Mouse (Mus musculus) induced T-regulatory cell, adult 2 months (primary cell): ENCODE data around the gene Pmp22.

Experiments
- DNase-seq: peaks from one replicate; pipeline ENCODE4 v3.0.0-alpha.2; 2012; ENCODE audit warnings: low read depth

The Pmp22 gene

DNA sequence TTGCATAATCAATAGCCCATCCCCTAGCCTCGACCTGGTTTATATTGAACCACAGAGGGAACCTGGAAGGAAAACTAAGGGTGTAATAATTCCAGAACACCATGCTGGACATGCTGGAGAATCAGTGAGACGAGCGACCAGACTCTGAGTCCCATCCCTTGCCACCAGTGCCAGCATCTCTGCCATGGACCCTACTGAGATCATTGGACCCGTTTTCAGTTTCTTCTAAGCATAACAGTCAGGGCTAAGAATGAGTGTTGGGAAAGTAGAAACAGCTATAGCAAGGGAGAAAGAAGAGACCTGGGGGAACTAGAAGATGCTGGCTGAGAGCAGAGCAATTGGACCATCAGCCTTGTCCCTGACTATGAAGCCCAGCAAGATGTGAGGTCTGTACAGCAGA is 1.3 kb upstream of the Pmp22 start:
- no peak for DNase-seq

DNA sequence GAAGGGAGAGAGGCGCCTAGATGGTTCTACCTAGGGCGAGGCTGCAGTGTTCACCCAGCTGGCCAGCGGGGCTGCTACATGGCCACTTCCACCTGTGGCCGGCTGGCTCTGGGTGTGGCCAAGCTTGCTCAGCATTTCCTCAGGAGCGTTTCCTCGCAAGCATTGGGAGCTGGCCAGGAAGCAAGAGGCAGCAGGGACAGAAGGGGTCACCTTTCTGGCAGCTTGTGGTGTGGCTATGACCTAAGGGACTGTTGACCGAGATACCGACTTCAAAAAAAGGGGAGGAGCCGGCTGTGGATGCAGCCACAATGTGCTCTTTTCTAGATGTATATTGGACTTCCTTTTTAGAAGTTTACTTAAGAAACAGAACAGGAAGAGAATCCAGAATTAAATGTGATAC is 593 bp downstream of the Pmp22 start:
- no peak for DNase-seq

DNA sequence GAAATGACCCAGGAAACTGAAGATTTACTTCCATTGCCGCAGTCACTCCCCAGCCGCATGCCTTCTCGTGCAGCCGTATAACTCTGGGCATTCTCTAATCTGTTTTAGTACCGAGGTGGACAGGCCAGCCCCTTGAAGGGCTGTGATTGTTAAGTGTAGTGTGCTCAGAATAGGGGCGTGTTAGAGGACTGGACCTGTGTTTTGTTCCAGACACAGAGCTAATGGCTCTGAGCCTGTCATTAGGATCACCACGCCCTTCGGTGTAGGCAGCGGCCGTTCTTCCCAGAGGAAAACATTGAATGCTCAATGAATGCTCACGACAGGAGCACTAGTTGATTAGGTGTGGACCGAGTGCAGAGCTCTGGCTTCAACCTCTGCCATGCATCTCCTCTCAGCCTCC is 1.1 kb downstream of the Pmp22 start:
- no peak for DNase-seq

DNA sequence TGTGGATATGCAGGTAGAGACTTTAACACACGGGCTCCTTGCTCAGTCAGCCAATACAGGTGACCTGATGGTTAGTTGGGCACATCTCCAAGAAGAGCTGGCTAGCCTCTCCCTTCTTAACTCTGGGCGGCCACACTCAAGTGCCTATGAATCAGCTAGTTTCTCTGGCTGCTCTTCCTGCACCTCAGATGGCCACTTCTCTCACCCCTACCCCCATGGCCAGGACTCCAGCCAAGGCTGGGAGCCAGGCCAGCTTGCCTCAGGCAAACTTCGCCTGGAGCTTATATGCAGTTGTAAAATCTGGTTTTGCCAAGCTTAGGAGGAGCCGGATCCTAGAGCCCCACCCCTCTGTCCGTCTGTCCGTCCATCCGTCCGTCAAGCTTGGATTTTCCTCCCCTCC is 1.7 kb downstream of the Pmp22 start:
- no peak for DNase-seq

DNA sequence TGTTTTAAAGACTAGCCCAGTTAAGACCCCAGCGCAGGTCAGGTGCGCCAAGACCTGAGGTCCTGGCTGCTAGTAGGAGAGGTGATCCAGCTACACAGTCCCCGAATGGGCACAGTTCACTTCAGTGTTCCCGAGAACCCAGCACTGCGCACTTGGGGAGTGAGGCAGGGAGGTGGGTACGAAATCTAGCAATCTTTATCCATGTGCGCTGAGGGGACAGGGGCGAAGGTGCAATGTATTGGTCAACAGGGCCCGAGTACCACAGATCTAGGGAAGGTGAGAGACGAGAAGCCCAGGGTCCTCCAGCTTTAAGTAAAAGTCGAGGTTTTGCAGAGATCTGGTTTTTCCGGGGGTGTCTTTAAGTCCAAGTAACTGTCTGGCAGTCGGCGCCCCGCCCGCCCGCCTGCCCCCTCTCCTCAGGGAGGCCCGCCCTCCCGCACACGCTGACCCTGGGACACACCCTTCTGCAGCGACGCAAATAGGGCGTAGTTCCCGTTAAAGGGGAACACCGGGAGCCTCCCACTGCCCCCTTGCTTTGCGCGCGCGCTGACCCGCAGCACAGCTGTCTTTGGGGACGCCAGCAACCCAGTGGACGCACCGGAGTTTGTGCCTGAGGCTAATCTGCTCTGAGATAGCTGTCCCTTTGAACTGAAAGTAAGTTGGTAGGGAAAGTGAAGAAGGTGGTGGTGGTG is 2.4 kb downstream of the Pmp22 start:
- no peak for DNase-seq

DNA sequence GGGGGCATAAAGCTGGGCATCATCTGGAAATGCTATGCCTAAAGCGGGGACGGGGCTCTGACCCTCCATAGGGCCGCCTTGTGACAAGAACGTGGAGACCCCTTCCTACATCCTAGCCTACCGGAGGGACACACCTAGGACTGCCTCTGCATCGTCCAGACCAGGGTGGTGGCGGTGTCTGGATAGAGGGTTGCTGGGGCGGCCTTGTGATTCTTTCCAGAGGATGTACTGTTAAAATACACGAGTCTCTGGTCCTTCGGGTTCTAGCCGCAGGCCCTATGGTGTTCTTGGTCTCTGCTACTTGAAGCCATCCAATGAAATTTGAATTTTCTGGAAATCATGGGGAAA is 2.9 kb downstream of the Pmp22 start:
- no peak for DNase-seq

DNA sequence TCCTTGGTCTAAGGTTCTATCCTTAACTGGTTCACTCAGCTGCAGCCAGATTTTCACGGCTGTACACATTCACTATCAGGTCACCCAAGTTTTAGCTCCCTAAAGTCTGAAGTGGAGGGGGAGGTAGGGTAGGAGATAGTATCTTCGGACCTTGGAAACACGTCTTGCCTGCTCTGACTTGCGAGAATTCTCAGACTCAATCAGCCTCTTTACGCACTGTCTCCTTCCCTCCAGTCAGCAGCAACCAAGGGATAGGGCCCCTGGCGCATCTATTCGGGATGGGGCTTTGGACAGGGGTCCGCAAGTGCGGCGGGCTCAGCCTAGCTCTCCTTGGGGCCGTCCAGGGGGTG is 3.3 kb downstream of the Pmp22 start:
- no peak for DNase-seq

DNA sequence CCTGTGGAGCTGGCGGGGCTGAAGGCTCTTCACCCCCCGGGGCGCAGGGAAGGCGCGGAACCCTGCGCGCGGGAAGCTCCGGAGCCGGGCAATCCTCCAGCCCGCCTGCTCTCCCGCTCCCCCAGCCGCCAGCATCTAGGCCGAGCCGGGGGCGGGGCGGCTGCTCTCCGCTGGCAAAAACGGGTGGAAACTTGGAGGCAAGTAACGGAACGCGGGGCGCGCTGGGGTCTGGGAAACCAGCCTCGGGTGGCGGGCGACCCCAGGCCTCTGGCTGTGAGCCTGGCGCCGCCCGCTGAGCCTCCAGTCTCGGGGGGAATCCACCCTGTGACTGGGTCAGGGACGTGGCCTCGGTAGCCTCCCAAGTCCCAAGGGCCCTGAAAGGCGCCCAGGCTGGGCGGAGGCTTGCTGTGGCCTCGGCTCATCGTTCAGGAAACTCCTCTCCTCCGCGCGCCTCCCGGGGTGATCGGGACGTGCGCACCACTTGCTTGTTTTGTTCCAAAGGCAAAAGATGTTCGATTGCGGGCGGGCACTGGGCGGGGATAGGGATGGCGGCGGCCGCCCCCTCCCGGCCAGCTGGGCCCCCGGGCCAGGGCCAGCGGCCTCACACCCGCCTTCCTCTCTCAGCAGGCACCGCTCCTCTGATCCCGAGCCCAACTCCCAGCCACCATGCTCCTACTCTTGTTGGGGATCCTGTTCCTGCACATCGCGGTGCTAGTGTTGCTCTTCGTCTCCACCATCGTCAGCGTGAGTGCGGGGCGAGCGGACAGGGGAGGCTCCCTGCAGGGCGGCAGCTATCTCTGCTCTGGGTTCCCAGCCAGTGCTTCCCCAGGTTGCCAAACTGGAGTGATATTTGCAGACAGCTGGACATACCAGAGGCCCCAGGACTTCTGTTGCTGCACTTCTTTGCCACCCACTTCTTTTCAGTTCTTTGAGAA is 4.0 kb downstream of the Pmp22 start:
- DNase-seq: no peak

DNA sequence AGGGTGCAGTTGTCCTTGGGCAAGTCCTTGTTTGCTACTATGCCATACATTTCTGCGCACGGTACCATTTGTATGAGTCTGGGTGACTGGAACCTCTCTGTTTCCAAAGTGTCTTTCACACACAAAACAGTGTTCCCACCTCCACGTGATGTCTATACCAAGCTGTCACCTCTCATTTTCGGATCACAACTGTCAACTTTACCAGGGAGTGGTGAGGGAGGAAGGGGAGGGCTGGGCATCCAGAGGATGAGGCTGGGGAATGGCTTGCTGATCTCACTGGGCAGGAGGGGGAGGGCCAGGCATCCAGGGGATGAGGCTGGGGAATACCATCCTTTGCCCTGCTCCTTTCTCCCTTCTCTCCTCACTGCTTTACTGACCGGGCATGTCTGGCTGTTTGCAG is 5.2 kb downstream of the Pmp22 start:
- no peak for DNase-seq

DNA sequence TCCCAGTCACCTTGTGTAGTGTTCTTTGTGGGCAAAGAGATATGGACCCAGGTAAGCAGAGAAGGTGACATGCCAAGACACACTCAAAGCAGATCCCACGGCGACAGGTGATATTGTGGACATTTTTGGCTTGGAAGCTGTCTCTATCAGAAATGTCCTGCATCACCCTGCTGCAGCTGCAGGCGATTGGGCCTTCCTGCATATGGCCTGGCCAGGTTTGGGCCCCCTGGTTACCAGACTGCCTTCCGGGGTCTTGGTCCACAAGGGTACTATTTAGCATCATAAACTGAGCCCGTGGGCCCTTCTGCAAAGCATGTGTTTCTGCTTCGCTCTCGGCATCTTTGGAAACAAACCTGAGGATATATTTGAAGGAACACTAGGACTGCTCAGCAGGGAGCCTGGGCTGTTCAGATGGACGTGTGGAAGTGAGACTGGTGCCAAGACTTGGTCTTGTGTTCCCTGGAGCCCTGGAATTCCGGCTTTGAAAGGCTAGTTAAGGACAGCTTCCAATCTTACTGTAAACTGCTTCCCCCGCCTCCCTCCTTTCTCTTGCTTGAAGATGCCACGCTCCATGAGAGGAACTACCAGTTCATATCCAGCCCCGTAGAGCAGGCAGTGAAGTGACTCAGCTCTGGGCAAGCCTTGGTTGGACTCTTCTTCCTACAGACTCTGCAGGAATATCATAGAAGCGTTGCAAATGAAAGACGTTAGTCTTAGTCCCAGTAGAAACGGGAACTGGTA is 6.1 kb downstream of the Pmp22 start:
- DNase-seq: no peak

DNA sequence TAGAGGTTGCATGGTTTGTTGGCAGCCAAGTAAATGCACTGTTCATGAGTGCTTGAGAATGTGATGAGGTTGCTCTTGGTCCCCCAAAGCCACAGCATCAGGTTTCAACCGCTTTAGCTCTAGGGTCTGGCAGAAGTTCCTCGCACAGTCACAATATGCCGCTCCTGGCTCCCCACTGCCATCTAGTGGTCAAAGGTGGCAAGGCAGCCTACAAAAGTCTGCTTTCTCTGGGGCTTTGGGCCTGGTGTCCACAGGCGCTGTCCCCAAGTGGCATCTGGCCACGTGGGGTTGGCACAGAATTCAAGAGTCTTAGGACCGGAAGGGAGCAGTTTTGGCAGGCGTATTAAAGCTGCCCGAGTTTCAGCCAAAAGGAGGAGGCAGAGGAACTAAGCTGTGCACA is 6.8 kb downstream of the Pmp22 start:
- peak; percentile 71 for DNase-seq

DNA sequence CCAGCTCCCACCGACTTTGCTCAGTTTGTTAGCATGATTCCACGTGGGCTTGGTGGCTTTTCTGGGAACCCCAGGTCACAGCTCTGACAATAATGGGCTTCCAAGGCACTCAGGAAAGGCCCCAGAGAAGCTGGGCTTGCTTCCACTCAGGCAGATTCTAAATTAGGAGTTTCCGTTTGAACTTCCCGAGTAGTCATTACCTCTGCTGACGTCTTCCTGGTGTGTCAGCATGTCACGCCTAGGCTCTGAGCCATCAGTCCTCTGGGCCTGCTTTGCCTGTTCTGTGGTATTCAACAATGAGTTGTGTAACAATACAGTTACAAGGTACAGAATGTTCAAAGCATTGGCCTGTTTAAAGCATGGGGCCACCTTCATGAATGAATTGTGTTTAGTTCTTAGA is 7.4 kb downstream of the Pmp22 start:
- DNase-seq: no peak

DNA sequence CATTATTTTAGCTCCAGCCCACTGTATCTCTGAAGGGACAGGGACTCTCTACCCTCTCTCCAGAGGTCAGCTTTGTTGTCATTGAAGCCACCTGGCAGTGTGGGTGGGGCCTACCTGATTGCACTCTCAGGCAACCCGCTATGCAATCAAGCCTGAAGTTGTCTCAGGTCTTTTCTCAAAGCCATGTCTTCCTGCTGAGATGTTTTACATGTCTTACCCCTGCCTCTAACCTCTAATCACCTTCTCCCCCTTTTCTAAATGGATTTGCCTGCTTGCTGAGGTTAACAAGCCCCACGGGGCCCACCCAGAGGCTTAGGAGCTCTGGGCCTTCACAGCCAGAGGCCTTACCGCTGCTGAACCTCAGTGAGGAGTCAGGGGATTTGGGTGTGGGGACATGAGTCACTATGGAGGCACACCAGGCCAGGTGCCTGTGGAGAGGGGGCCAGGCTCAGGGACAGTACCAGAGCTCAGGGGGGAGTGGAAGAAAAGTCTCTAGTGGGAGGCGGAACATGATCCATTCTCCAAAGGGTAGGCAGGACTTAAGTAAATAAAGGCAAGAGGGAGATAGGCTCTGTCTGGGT is 8.1 kb downstream of the Pmp22 start:
- no peak for DNase-seq

DNA sequence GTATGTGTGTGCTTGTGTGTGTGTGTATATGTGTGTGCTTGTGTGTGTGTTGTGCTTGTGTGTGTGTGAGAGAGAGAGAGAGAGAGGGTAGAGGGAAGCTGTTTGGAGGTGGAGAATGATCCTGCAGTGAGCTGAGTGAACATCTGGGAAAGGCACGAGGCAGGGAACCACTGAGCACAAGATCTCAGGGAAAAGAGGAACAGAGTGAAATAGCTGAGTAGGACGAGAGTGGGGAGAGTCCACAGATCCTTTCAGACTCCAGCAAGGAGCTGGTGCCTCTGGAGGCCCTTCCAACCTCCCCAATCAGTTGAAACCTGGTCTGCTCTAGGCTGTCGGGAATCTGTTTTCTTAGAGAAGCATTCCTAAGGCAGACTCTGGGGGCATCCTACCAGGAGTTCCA is 10.0 kb downstream of the Pmp22 start:
- no peak for DNase-seq

DNA sequence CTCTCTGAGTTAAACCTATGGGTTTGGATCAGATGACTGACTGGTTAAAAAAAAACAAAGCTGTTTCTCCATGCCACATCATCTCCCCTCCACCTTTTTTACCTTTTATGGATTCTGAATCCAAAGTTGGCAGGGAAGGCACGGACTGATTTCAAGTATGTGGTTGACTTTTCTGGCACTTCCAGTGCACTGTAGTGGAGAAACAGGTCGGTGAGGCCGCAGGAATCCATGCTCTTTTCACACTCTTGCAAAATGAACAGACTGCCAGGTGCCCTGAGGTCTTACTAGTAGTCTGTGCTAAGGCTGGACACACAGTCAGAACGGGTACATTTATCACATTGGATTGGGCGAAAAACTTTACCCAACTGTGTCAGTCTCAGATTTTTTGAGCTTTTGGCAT is 13.5 kb downstream of the Pmp22 start:
- DNase-seq: no peak

DNA sequence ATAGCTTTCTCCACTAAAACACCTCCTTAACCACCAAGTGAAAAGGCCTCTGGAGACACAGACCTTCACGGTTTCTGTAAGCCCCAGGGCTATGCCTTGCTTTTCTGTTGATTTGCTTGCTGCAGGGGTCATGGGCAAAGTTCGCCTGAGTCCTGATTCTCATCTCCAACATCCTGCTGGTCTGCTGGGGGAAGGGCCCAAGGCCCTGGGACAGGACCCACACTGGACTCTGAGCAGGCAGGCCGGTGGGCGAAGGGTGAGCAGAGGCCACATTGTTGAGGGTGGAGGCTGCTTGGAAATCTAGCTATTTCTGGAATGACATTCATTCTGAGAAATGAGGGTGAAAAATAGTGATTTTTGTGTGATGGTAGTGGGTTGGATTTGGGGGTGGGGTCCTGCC is 14.0 kb downstream of the Pmp22 start:
- DNase-seq: no peak

DNA sequence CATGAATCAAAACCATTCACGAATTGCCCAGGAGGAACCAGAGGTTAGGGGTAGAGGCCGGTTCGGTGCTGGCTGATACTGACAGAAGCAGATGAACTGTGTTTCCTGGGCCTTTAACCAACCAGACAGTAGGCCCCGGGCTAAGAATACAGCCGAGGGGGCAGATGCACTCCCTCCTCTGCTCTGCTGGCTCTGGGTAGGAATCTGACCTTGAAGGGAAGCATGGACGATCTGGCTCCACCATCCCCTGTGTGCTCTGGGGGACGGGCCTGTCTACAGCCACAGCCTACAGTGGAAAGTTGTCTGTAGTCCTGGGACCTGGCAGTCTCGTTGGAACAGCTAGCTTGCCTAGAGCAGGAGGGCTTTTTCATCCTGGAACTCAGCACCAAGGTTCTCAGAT is 14.7 kb downstream of the Pmp22 start:
- DNase-seq: no peak

DNA sequence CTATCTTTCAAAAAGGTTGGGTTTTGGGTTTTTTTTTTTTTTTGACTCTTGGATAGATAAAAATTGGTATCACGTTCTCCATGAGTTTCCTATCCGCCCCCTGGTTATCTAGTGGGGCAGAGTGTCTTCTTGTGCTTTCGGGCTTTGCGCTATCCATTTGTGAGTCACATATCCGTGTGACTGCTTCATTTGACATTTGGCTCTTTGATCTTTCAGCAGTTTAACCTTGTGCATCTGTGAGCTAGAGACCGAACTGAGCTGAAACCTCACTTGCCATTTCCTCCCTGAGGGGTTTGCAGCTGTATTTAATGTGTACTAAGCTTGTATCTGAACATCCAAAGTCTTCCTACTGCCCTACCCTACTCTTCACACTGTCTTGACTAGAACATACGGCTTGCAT is 17.8 kb downstream of the Pmp22 start:
- DNase-seq: peak; percentile 30

DNA sequence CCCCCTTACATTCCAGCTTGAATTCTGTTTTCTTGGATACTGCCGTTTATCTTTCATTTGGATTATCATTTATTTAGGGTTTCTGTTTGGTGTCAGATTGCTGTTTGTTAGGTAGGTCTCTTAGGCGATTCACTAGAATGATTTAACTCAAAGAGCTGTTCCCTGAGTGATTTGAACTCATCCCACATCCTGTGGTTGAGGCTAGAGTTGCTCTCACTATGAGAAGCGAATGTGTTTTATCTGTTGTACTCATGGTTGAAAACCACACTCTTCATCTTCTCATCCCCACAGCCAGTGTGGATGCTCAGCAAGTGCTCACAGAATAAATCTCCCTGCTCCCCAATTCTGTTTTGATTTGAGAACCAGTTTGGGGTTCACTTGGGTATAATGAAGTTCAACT is 19.5 kb downstream of the Pmp22 start:
- DNase-seq: peak; percentile 37

DNA sequence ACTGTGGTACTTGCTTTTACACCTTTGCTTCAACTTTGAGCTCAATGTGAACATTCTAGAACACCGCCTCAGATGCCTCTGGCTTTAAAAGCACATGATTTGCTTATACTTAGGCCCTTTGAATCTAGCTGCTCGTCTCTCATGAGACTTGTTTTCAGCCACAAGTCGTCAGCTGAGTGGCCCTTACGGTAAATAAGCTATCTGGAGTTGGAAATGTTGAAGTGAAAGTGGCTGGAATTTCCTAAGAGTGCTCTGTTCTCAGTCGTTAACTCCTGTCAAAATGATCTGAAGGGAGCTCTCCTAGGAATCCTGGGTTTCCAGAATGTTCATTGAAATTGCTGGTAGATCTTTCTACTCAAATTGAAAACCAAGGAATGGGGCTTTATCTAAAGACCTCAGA is 23.1 kb downstream of the Pmp22 start:
- DNase-seq: no peak

DNA sequence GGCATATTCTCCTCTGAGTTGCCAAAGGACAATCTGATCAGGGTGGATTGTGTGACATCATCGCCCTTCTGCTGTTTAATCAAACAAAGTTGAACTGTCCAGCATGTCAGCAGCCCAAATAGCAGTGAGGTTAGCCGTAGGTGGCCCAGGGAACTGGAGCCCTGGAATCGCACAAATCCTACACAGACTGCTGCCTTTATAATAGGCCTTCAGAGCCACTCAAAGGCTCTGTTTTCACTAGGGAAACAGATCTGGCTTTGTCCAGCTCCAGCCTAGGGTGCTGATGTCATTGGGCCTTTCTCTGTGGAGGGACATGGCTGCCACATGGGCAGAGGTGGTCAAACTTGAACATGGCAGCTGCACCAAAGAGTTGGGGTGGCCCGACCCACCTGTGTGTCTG is 28.3 kb downstream of the Pmp22 start:
- no peak for DNase-seq

DNA sequence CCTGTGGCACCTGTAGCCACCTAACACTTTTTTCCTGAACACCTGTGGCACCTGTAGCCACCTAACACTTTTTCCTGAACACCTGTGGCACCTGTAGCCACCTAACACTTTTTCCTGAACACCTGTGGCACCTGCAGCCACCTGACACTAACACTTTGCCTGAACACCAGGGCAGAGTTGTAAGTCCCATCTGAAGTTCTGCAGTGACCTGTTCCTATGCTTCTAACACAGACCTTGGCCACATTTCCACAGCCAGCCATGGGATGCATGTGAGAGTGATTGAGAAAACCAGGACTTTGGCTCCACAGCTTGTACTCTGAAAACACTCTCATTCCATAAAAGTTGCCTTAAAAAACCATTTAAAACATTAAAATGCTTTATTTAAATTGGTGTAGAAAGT is 32.1 kb downstream of the Pmp22 start:
- no peak for DNase-seq

DNA sequence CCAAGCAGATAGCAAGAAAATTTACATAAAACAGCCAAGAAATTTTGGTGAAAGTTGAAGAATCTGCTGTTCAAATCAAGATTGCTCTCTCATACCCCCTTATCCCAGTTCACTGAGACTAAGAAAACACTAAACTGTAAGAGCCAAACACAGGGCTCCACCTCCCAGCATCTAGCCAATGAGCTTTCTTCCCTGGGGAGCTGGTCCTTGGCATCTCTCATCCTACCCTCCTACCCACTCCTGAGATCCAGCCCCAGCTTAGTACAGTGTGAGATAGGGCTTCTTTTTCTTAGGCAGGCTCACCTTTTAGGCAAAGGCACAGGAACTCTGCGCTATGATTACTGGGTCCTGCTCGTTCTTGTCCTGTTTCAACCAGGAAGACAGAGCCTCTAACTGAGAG is 34.0 kb downstream of the Pmp22 start:
- DNase-seq: no peak
